ENCODE assay signal across 10 mouse cellular contexts in genomic region chr11:117395228-117395627, GRCm38 (mm10).
DNase-seq lines count a peak whose midpoint lies in the region; ATAC-seq and TF ChIP-seq lines count a peak whose summit lies in the region.
"Had no signal": no experiment of that assay in that cellular context is flagged by ENCODE, and none has a peak within 500 bp of the region (broad histone marks: within the 10 kb centered on the region; RNA-seq: fewer than 3 reads in every experiment).

No protein-coding gene starts in this region.

- no peak overlapping the region for H3K4me2 ChIP-seq in lung, embryonic 16.5 days (ENCODE audit: low read depth, low read length)

- H3K9me3 ChIP-seq in lung, embryonic 16.5 days (ENCODE audit: control insufficient read depth, low read length) = no peaks in the 10 kb centered on the region
- no peaks in the 10 kb centered on the region for H3K9me3 ChIP-seq in limb, embryonic 10.5 days (replicated peaks)

- no peaks in the 10 kb centered on the region for H3K36me3 ChIP-seq in lung, embryonic 16.5 days (ENCODE audit: control insufficient read depth, insufficient read depth, low read length)
- no peaks in the 10 kb centered on the region for H3K36me3 ChIP-seq in limb, embryonic 10.5 days

- H3K27me3 ChIP-seq in lung, embryonic 16.5 days (ENCODE audit: control insufficient read depth, insufficient read depth, low read depth, low read length) = peaks cover 30% of the 10 kb centered on the region
- H3K27me3 ChIP-seq in limb, embryonic 10.5 days (ENCODE audit: low read depth, poor library complexity, severe bottlenecking) = peaks cover 97% of the 10 kb centered on the region

- H3K27ac ChIP-seq in lung, embryonic 16.5 days (ENCODE audit: low read length) = no peak overlapping the region
- H3K27ac ChIP-seq in limb, embryonic 10.5 days = no peak overlapping the region
- H3K27ac ChIP-seq: liver, embryonic 14.5 days had no signal

- peak; percentile 34 for DNase-seq in CD4-positive, CD25-positive, alpha-beta regulatory T cell, adult 2 months (ENCODE audit: low read depth, low spot score)
- DNase-seq in lung, adult 2 months = no peak
- DNase-seq in limb, embryonic 10.5 days (ENCODE audit: low spot score) = no peak
- DNase-seq in right cerebral cortex, postnatal 14 days = peak; percentile 46
- DNase-seq in thymus, postnatal 4 days = no peak

- 0 out of 2 replicates have a peak overlapping the region, but pooled peaks have one; percentile 0 for H3K9ac ChIP-seq in lung, embryonic 16.5 days (ENCODE audit: low read length)
- H3K9ac ChIP-seq: liver, embryonic 14.5 days had no signal

- H3K4me3 ChIP-seq in lung, embryonic 16.5 days (ENCODE audit: low read length) = no peak overlapping the region
- no peak overlapping the region for H3K4me3 ChIP-seq in lung, adult 2 months (replicated peaks; ENCODE audit: extremely low read depth, low read depth, low read length)
- peak overlapping the region; percentile 47 for H3K4me3 ChIP-seq in limb, embryonic 10.5 days

- WGBS in lung, embryonic 16.5 days = 5% methylated on average over 9 of the region's 9 CpGs
- WGBS in lung, adult 2 months = 8% methylated on average over 9 of the region's 9 CpGs
- 5% methylated on average over 9 of the region's 9 CpGs for WGBS in limb, embryonic 10.5 days

- no peak for TF ChIP-seq POLR2A in lung, adult 2 months (IDR thresholded peaks at IDR 0.05; ENCODE audit: borderline replicate concordance, extremely low read depth, low read depth, low read length)

- H3K4me1 ChIP-seq in lung, embryonic 16.5 days (replicated peaks; ENCODE audit: control insufficient read depth, insufficient read depth, low read length) = peaks cover 12% of the 10 kb centered on the region
- no peaks in the 10 kb centered on the region for H3K4me1 ChIP-seq in lung, adult 2 months (ENCODE audit: control insufficient read depth, insufficient read depth, low read length)
- peaks cover 47% of the 10 kb centered on the region for H3K4me1 ChIP-seq in limb, embryonic 10.5 days

- no peak for TF ChIP-seq CTCF in lung, adult 2 months (IDR thresholded peaks at IDR 0.05; ENCODE audit: insufficient read depth, low read length)

- ATAC-seq in CD4-positive, CD25-positive, alpha-beta regulatory T cell, adult 4 months = no peak
- ATAC-seq in lung, embryonic 16.5 days (ENCODE audit: low read depth) = no peak
- ATAC-seq in megakaryocyte-erythroid progenitor cell, adult 5-6 weeks (replicated peaks; ENCODE audit: low FRiP score, low TSS enrichment, poor library complexity, severe bottlenecking) = no peak
- ATAC-seq: activated CD4-positive, CD25-positive, alpha-beta regulatory T cell, adult 4 months had no signal

Comparison
In these comparisons a context has a peak if more than half of its experiments do, and no peak if none do; other contexts are left out.
1. DNase-seq: peak in CD4-positive, CD25-positive, alpha-beta regulatory T cell, adult 2 months (single experiment) and right cerebral cortex, postnatal 14 days (single experiment); none in lung, adult 2 months (single experiment), limb, embryonic 10.5 days (single experiment) and thymus, postnatal 4 days (single experiment).